Mouse (Mus musculus) liver, adult 2 months (tissue): ENCODE results near the gene Ccna1.

ENCODE experiments used
- CTCF ChIP-seq: fragments of 200-500 bp; IDR thresholded peaks from 2 replicates; pipeline ENCODE4 v1.5.1; 2011; ENCODE audit warnings: low read depth, low read length, control low read depth
- POLR2A ChIP-seq: fragments of 200-500 bp; IDR thresholded peaks from 2 replicates; pipeline ENCODE4 v1.6.1; 2011; ENCODE audit warnings: low read length, control low read depth; ENCODE audit not compliant: insufficient read depth; ENCODE audit errors: extremely low read depth

DNA sequence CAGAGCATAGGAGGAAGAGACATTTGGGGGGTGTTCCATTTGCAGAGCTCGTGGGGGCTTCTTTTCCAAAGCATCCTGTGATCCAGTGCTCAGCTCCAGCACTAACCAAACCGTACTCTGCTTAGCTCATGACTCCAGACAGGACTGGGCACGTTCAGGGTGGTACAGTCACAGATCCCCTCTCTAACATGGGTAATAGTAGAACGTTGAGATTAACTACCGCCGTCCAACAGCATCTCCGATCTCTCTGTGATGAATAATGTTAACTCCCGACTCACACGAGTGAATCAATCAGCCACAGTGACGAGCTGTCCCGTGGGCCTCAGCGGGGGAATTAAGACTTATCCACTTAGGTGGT, 11.3 kb upstream of the Ccna1 start:
- TF ChIP-seq CTCF = no peak
- no peak for TF ChIP-seq POLR2A
